Mouse (Mus musculus) gastrocnemius, postnatal 36 days (tissue): ENCODE results near the gene Vmn1r60. TPM values are rescaled to one million over a fixed set of nuclear protein-coding genes. Genes with fewer than 3 reads are reported as not detected.
"Not testable (repeated sequence)": the region's sequence is repeated elsewhere in the genome, so short reads cannot be mapped to it uniquely, and the experiment has no call there.

Experiments used
- DNase-seq, 2 experiments: peaks; one replicate each; pipeline ENCODE4 v3.0.0; 2022
- intact Hi-C: fragments of 180-260 bp; cut with DNase I; formaldehyde crosslinking; loops from one replicate; pipeline ENCODE4 v1.15.1; 2025
- long read RNA-seq, 2 experiments: library from polyadenylated mRNA; stranded (forward); transcript quantifications; one replicate each; pipeline ENCODE4 v2.0.0; 2021
- total RNA-seq, 2 experiments: library from RNA; stranded (reverse); gene quantifications; 2 replicates each; pipeline ENCODE4 v1.2.3; 2021

The Vmn1r60 gene
- total RNA-seq = not detected
- long read RNA-seq, experiment 1 = 0 reads
- long read RNA-seq, experiment 2 = 0 reads

DNA sequence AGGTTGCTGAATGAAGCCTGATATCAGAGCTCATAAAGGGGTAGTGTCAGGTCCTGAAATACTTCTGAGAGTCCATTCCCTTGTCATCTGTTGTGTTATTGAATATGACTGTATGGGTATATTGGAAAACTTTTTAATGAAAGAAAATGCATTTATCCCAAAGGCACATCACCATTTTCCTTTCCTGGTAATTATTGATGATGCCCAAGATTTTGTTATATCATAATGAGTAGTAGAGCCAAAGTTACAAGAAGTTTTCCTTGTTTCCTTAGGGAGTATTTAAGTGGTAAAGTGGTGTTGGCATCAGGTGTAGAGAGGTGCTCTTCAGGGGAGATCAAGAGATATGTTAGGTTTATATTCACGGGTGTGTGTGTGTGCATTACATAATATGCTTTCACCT, at the start of gene Vmn1r60:
Gene Vmn1r60 (minus strand): TSS at position 101 of the 400 bp plus-strand sequence.
- DNase-seq, intact Hi-C loops: not testable (repeated sequence)

DNA sequence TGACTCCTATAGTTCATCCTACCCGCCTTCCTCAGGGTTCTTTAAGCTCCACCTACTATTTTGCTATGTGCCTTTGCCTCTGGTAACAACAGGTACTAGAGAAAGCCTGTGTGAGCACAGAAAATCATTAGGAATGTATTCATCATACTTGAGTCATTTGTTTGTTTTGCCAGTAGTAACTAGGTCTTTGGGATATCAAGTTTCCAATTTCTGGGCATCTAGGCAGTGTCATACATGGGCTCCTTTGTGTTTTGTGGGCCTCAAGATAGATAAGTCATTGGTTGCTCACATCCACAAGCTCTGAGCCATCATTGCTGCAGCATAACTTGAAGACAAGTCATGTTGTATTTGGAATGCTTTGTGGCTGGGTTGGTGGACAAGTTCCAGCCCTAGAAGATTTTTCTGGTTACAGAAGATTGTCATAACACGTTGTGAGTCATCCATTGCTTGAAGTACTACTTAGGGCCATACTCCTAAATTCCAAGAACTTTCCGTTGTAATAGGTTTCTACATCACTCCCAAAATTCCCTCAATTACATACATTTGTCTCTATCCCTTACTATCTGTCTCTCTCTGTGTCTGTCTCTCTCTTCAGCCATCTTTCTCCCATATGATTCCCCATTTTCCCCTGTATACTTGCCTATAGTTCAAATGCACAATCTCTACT, 6.2 kb downstream of the Vmn1r60 start:
- DNase-seq, intact Hi-C loops: not testable (repeated sequence)

DNA sequence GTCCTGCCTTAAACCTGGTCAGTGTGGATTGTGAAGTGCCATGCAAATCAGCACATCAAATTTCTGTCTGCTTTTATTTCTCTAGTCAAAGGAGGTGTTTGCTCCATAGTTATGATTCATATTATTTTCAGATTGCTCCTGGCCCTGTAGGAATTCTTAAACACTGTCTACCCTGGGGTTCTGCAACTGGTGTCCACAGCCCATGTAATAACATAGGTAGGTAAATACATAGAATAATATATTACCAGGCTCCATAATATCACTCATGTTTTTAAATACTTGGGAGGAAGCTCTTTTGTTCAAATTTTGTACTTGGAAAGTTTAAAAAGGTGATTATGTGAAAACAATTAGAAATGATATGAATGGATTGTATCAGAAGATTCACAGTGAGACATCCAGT, 53.3 kb downstream of the Vmn1r60 start, which contains the start of gene Vmn2r28:
Gene Vmn2r28 (minus strand): TSS at position 101 of the 400 bp plus-strand sequence.
- intact Hi-C loops, DNase-seq: not testable (repeated sequence)

Other genes with a start within 250 kb of the Vmn1r60 start
- not detected for gene Gm5065, start 196.8 kb downstream of the Vmn1r60 start, total RNA-seq
- not detected for gene Nlrp2, start 196.3 kb downstream of the Vmn1r60 start, total RNA-seq
- not detected for gene Vmn1r58, start 133.9 kb downstream of the Vmn1r60 start, total RNA-seq
- not detected for gene Vmn1r59, start 90.5 kb downstream of the Vmn1r60 start, total RNA-seq
- not detected for gene Vmn2r28, start 53.4 kb downstream of the Vmn1r60 start, total RNA-seq
- gene Vmn1r61, start 66.0 kb upstream of the Vmn1r60 start, total RNA-seq = not detected
- gene Vmn1r62, start 126.3 kb upstream of the Vmn1r60 start, total RNA-seq = not detected